26 mouse cellular contexts compared by ENCODE assay signal in genomic region chr2:50968382-50968781, GRCm38 (mm10).
DNase-seq lines count a peak whose midpoint lies in the region; ATAC-seq lines count a peak whose summit lies in the region.
"Had no signal": no experiment of that assay in that cellular context is flagged by ENCODE, and none has a peak within 500 bp of the region (broad histone marks: within the 10 kb centered on the region; RNA-seq: fewer than 3 reads in every experiment).

No protein-coding gene starts in this region.

- no peak overlapping the region for H3K4me2 ChIP-seq in kidney, embryonic 16.5 days (replicated peaks; ENCODE audit: low read depth, low read length)
- H3K4me2 ChIP-seq: embryonic facial prominence, embryonic 13.5 days; forebrain, embryonic 12.5 days; lung, embryonic 15.5 days; midbrain, embryonic 11.5 days; neural tube, embryonic 15.5 days had no signal

- 65% methylated on average over 4 of the region's 4 CpGs for WGBS in kidney, embryonic 16.5 days

- no peak overlapping the region for H3K9ac ChIP-seq in kidney, embryonic 16.5 days (replicated peaks; ENCODE audit: low read length)
- H3K9ac ChIP-seq: embryonic facial prominence, embryonic 13.5 days; forebrain, embryonic 12.5 days; lung, embryonic 15.5 days; neural tube, embryonic 15.5 days had no signal

- H3K9me3 ChIP-seq in kidney, embryonic 16.5 days (ENCODE audit: low read length), result peaks cover 7% of the 10 kb centered on the region; the same call in 1 of the 2 replicates
- H3K9me3 ChIP-seq: embryonic facial prominence, embryonic 13.5 days; lung, embryonic 15.5 days; neural tube, embryonic 15.5 days had no signal

- H3K27me3 ChIP-seq in kidney, embryonic 16.5 days (ENCODE audit: insufficient read depth, low read length), result no peaks in the 10 kb centered on the region
- H3K27me3 ChIP-seq: embryonic facial prominence, embryonic 13.5 days; forebrain, embryonic 12.5 days; lung, embryonic 15.5 days; neural tube, embryonic 15.5 days had no signal

- ATAC-seq in kidney, embryonic 16.5 days (ENCODE audit: low FRiP score, low TSS enrichment), result no peak
- ATAC-seq: activated CD4-positive, CD25-positive, alpha-beta regulatory T cell, adult 4 months; hindbrain, postnatal 0 days had no signal

- peaks cover 20% of the 10 kb centered on the region for H3K4me1 ChIP-seq in kidney, embryonic 16.5 days (ENCODE audit: insufficient read depth, low read length)

- H3K36me3 ChIP-seq in kidney, embryonic 16.5 days (ENCODE audit: insufficient read depth, low read length), result no peaks in the 10 kb centered on the region
- H3K36me3 ChIP-seq: embryonic facial prominence, embryonic 13.5 days; forebrain, embryonic 12.5 days; lung, embryonic 15.5 days; neural tube, embryonic 15.5 days had no signal

- no peak overlapping the region for H3K27ac ChIP-seq in kidney, embryonic 16.5 days (ENCODE audit: low read length)
- H3K27ac ChIP-seq: embryonic facial prominence, embryonic 13.5 days; hindbrain, postnatal 0 days; lung, embryonic 15.5 days; neural tube, embryonic 15.5 days had no signal

- DNase-seq in heart, adult 11 months, result peak; percentile 50
- no peak for DNase-seq in heart, postnatal 25 days (ENCODE audit: low spot score)
- DNase-seq in kidney, postnatal 10 days, result peak; percentile 24
- DNase-seq in NIH3T3 (ENCODE audit: low read depth), result peak; percentile 28
- peak; percentile 33 to 52 for DNase-seq in kidney, postnatal 36 days
- DNase-seq in natural killer cell, adult 2 months (ENCODE audit: low spot score in 2 of 2), result no peak
- DNase-seq: adrenal gland, adult 2 months; B cell, adult 2 months; cerebellum, adult 9-10 months; cerebellum, postnatal 36 days; embryo, embryonic 11 days; gastrocnemius, postnatal 10 days; heart, postnatal 14 days; liver; lung, postnatal 36 days; right cerebral cortex, postnatal 14 days; thymus, postnatal 4 days had no signal

- no peak overlapping the region for H3K4me3 ChIP-seq in kidney, embryonic 16.5 days (ENCODE audit: low read length)
- H3K4me3 ChIP-seq: embryonic facial prominence, embryonic 13.5 days; erythroblast, embryonic 14.5 days; forebrain, embryonic 12.5 days; lung, embryonic 15.5 days; neural tube, embryonic 15.5 days had no signal

- intact Hi-C loops in heart, postnatal 25 days (cut with DNase I), result no loop called here

Comparison
In these comparisons a context has a peak if more than half of its experiments do, and no peak if none do; other contexts are left out.
1. DNase-seq: peak in heart, adult 11 months (single experiment), kidney, postnatal 10 days (single experiment), NIH3T3 (single experiment) and kidney, postnatal 36 days (2 of 2); none in heart, postnatal 25 days (single experiment) and natural killer cell, adult 2 months (0 of 2).